Mouse (Mus musculus): ENCODE data around the gene Slc44a2. TPM values are rescaled to one million over a fixed set of nuclear protein-coding genes. Genes with fewer than 3 reads are reported as not detected.

Slc44a2 gene
- total and polyA plus RNA-seq, 3 experiments, result 22.1 to 62.9 (median 36.5) TPM

GRCm38 (mm10) chr9:21397170-21397569, 76.7 kb downstream of the Slc44a2 start:
- Histone ChIP-seq H3K36me3 (replicated peaks in 1 of 2; ENCODE audit: control insufficient read depth in 1 of 2, insufficient read depth in 1 of 2, low read length in 1 of 2) (peaks cover 83 to 98% of the 10 kb centered on the region in 2 experiments), H3K27me3 (replicated peaks) (no peaks in the 10 kb centered on the region), H3K79me2 (replicated peaks; ENCODE audit: control insufficient read depth, extremely low read depth, insufficient read depth, poor library complexity, severe bottlenecking) (no peaks in the 10 kb centered on the region; the same call in 1 of the 2 replicates), H3K4me2 (ENCODE audit: insufficient read depth, low read depth, poor library complexity, severe bottlenecking) (no peak overlapping the region), H3K4me3 (replicated peaks in 1 of 3; ENCODE audit: low read depth in 2 of 3, low read length in 2 of 3, poor library complexity in 1 of 3) (no peak overlapping the region), H3K9ac (ENCODE audit: insufficient read depth, low read depth) (no peak overlapping the region), H3K27ac (ENCODE audit: insufficient read depth, low read depth) (no peak overlapping the region), H3K4me1 (ENCODE audit: control insufficient read depth in 1 of 2, insufficient read depth in 2 of 2) (no peaks in the 10 kb centered on the region), H3K9me3 (replicated peaks; ENCODE audit: low read length) (no peaks in the 10 kb centered on the region)
- TF ChIP-seq NELFE (IDR thresholded peaks at IDR 0.05; ENCODE audit: low read depth, low read length), result no peak
- no peak for TF ChIP-seq POLR2AphosphoS2 (IDR thresholded peaks at IDR 0.05; ENCODE audit: low read depth, low read length)
- TF ChIP-seq USF2 (conservative IDR thresholded peaks at IDR 0.05; ENCODE audit: low read depth, low read length), result no peak
- TF ChIP-seq JUN (IDR thresholded peaks at IDR 0.05; ENCODE audit: insufficient read depth, low read depth, low read length), result no peak
- no peak for TF ChIP-seq BHLHE40 (IDR thresholded peaks at IDR 0.05; ENCODE audit: low read depth, low read length)
- TF ChIP-seq EP300 (IDR thresholded peaks at IDR 0.05; ENCODE audit: low read length), result no peak
- no peak for TF ChIP-seq MAFK (IDR thresholded peaks at IDR 0.05; ENCODE audit: insufficient replicate concordance, low read length)
- no peak for TF ChIP-seq GABPA (IDR thresholded peaks at IDR 0.05; ENCODE audit: insufficient replicate concordance, low read depth, low read length)
- TF ChIP-seq KAT2A (IDR thresholded peaks at IDR 0.05; ENCODE audit: insufficient replicate concordance, low read length), result no peak
- TF ChIP-seq MYC (IDR thresholded peaks at IDR 0.05; ENCODE audit: low read depth, low read length), result no peak
- no peak for TF ChIP-seq IRF4 (IDR thresholded peaks at IDR 0.05; ENCODE audit: low read depth, low read length)
- TF ChIP-seq MXI1 (IDR thresholded peaks at IDR 0.05; ENCODE audit: low read depth, low read length), result no peak
- TF ChIP-seq CTCF (conservative IDR thresholded peaks at IDR 0.05 in 1 of 2, IDR thresholded peaks at IDR 0.05 in 1 of 2; ENCODE audit: low read depth in 2 of 2, low read length in 2 of 2), result no peak
- no peak for TF ChIP-seq NRF1 (IDR thresholded peaks at IDR 0.05; ENCODE audit: low read depth, low read length)
- no peak for TF ChIP-seq TCF12 (IDR thresholded peaks at IDR 0.05; ENCODE audit: low read depth, low read length)
- in situ Hi-C loops (cut with MboI; ENCODE audit: low pct_ligation_motif_present, low pct_unique_long_range_greater_than_20kb, low sequenced_read_pairs), result no loop called here
- dilution Hi-C loops (cut with MboI; ENCODE audit: extremely low pct_ligation_motif_present, extremely low pct_unique_long_range_greater_than_20kb, low sequenced_read_pairs), result no loop called here
- no peak for DNase-seq (ENCODE audit: extremely low read depth)

GRCm38 (mm10) chr9:21401042-21401441, 80.5 kb downstream of the Slc44a2 start:
- Histone ChIP-seq H3K27ac (ENCODE audit: insufficient read depth, low read depth) (no peak overlapping the region), H3K9me3 (replicated peaks; ENCODE audit: low read length) (no peaks in the 10 kb centered on the region), H3K36me3 (replicated peaks in 1 of 2; ENCODE audit: control insufficient read depth in 1 of 2, insufficient read depth in 1 of 2, low read length in 1 of 2) (peaks cover 83 to 98% of the 10 kb centered on the region in 2 experiments), H3K4me3 (replicated peaks in 1 of 3; ENCODE audit: low read depth in 2 of 3, low read length in 2 of 3, poor library complexity in 1 of 3) (no peak overlapping the region), H3K79me2 (replicated peaks; ENCODE audit: control insufficient read depth, extremely low read depth, insufficient read depth, poor library complexity, severe bottlenecking) (no peaks in the 10 kb centered on the region; the same call in 1 of the 2 replicates), H3K27me3 (replicated peaks) (no peaks in the 10 kb centered on the region), H3K9ac (ENCODE audit: insufficient read depth, low read depth) (no peak overlapping the region), H3K4me2 (ENCODE audit: insufficient read depth, low read depth, poor library complexity, severe bottlenecking) (no peak overlapping the region), H3K4me1 (ENCODE audit: control insufficient read depth in 1 of 2, insufficient read depth in 2 of 2) (no peaks in the 10 kb centered on the region)
- in situ Hi-C loops (cut with MboI; ENCODE audit: low pct_ligation_motif_present, low pct_unique_long_range_greater_than_20kb, low sequenced_read_pairs) (no loop called here), dilution Hi-C loops (cut with MboI; ENCODE audit: extremely low pct_ligation_motif_present, extremely low pct_unique_long_range_greater_than_20kb, low sequenced_read_pairs) (no loop called here)
- no peak for DNase-seq (ENCODE audit: extremely low read depth)
- TF ChIP-seq NRF1 (IDR thresholded peaks at IDR 0.05; ENCODE audit: low read depth, low read length) (no peak), MAFK (IDR thresholded peaks at IDR 0.05; ENCODE audit: insufficient replicate concordance, low read length) (no peak), HCFC1 (IDR thresholded peaks at IDR 0.05; ENCODE audit: low read depth, low read length) (no peak), PAX5 (IDR thresholded peaks at IDR 0.05; ENCODE audit: low read length) (no peak), CHD2 (IDR thresholded peaks at IDR 0.05; ENCODE audit: low read length) (no peak), POLR2A (IDR thresholded peaks at IDR 0.05; ENCODE audit: low read depth, low read length) (no peak), E2F4 (IDR thresholded peaks at IDR 0.05; ENCODE audit: insufficient replicate concordance, low read depth, low read length) (no peak)

Data from CH12.LX (cell line).